Mouse (Mus musculus): ENCODE data around the gene Olfr1049.
"Not testable (repeated sequence)": the region's sequence is repeated elsewhere in the genome, so short reads cannot be mapped to it uniquely, and the experiment has no call there.

Gene Olfr1049

DNA sequence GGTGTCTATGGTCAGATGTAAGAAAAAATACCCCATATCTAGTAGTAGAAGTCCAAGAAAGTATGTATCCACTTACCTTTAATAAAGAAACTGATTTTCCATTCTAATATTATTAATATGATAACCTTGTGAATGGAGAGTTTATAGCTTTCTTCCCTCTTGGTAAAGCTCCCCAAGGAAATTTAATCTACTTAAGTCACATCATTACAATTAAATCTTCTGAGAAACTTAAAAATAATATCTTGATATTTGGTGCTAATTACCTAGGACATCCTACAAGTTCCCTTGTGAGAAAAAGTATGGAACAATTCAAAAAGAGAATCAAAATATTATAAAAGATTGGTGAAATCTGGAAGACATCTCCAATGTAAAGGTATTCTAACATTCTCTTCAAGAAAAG lies at the start of gene Olfr1049:
Gene Olfr1049 (minus strand): TSS at position 101 of the 400 bp plus-strand sequence.
- DNase-seq (ENCODE audit: low spot score in 2 of 2), result not testable (repeated sequence)

DNA sequence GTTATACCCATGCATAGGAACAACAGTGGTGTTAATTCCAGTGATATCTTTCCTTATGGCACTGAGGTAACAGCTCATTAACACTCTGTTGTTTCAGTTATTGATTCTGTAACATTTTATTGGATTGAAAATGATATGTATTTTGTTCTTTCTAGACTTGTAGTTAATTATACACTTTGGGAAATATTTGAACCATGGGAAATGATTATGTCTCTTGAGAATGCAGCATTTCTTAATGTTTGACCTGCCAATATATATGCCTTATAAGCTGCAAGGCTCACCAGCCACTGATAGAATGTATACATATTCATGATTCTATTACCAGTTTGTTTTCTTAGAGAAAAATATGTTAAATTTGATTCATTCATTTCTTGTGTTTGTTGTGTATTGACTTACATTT lies 34.0 kb upstream of the Olfr1049 start, which contains the start of gene Olfr1052:
Gene Olfr1052 (plus strand): TSS at position 301 of the 400 bp plus-strand sequence.
- DNase-seq (ENCODE audit: low spot score in 2 of 2), result no peak

DNA sequence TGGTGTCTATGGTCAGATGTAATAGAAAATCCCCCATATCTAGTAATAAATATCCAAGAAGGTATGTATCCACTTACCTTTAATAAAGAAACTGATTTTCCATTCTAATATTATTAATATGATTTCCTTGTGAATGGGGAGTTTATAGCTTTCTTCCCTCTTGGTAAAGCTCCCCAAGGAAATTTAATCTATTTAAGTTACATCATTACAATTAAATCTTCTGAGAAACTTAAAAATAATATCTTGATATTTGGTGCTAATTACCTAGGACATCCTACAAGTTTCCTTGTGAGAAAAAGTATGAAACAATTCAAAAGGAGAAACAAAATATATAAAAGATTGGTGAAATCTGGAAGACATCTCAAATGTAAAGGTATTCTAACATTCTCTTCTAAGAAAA lies 20.9 kb upstream of the Olfr1049 start, which contains the start of gene Olfr1051:
Gene Olfr1051 (minus strand): TSS at position 101 of the 400 bp plus-strand sequence.
- DNase-seq (ENCODE audit: low spot score in 2 of 2), result not testable (repeated sequence)

DNA sequence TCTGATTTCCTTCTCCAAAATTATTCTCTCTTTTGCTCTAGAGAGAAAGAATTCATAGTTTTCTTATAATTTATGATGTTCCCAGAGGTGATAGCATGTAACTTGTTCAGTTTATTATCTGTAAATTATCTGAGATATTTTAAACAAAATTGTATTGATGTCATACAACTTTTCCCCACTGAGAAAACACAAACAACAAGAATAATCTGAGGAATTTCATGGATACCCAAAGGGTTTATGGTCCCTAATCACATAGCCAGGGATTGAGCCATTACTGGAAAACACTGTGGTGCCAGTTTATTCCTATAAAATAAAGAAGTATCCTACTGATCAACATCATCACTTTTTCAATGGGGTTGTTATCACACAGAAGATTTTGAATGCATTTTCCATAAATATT lies 17.9 kb downstream of the Olfr1049 start, which contains the start of gene Olfr1048:
Gene Olfr1048 (minus strand): TSS at position 101 of the 400 bp plus-strand sequence.
- no peak for DNase-seq (ENCODE audit: low spot score in 2 of 2)

DNA sequence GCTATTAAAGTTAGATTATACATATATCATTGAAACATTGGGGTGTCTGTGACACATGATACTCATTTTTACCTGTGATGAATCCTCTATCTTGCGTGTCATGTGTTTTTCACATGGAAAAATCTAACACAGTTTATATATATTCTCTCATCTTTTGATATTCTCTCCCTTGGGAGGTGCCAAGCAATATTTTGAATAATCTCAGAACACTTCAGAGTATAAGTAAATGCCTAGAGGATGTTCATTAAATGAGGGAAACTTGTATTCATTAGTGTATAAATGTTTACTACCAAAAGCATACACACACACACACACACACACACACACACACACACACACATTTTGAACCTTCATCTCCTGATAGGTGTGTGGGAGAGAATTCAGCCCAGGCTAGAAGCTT lies 26.8 kb downstream of the Olfr1049 start, which contains the start of gene Olfr1047:
Gene Olfr1047 (minus strand): TSS at position 101 of the 400 bp plus-strand sequence.
- DNase-seq (ENCODE audit: low spot score in 2 of 2), result no peak

DNA sequence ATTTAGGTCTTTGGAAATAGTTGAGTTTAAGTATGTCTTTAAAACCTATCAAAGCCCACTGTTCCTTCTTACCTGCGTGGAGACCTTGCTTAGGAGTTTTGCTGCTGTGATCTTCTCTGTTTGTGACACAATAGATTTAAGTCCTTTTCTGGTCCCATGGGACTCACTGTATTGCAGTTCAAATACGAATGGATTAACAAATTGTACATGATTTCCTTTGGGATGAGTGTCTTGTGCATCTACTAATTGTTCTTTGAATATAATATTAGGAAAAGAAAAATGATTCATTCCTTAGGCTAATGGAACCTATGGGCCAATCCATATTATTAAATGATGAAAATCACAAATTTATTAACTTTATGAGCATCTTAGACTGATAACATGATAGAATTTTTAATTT lies 38.9 kb downstream of the Olfr1049 start, which contains the start of gene Olfr1046:
Gene Olfr1046 (minus strand): TSS at position 101 of the 400 bp plus-strand sequence.
- no peak for DNase-seq (ENCODE audit: low spot score in 2 of 2)
